Mouse (Mus musculus): Measurements from ENCODE around the gene Ltbp4.

DNA sequence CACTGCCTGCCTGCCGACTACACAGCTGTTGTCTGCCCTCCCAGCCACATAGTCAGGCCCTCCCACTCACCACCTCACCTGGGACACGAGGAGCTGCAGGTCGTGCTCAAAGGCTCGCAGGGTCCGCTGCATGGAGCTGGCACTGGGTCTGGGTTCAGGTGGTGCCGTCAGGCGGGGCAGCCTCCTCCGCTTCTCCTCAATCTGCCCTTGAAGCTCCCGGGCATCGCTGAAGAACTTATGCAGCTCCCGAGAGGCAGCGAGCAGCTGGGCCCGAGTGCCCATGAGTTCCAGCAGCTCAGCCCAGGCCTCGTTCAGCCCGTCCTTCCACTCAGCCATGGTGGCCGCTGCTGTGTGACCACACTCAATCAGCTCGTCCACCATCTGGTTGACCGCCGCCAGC lies 31.6 kb upstream of the Ltbp4 start:
- TF ChIP-seq CTCF (IDR thresholded peaks at IDR 0.05; ENCODE audit: extremely low read depth, insufficient read depth, low read length) (no peak), POLR2A (IDR thresholded peaks at IDR 0.05; ENCODE audit: extremely low read depth, insufficient read depth, low read length) (no peak)
